Mouse (Mus musculus): ENCODE data around the gene Atg7.
A peak's percentile ranks its signal among the peaks of the same experiment; 100 is the strongest.

Atg7 gene

GRCm38 (mm10) chr6:114821646-114822045 is 178.7 kb downstream of the Atg7 start:
- DNase-seq: peak in 1 of 2 experiments; percentile 63

GRCm38 (mm10) chr6:114826889-114827288 is 184.0 kb downstream of the Atg7 start:
- DNase-seq: no peak

- DNase-seq: no peak
Observed at GRCm38 (mm10) chr6:114829660-114830438, 187.0 kb downstream of the Atg7 start.

GRCm38 (mm10) chr6:114831807-114832206 is 188.9 kb downstream of the Atg7 start:
- DNase-seq: no peak

- DNase-seq: no peak
Observed at GRCm38 (mm10) chr6:114833058-114833685, 190.3 kb downstream of the Atg7 start.

GRCm38 (mm10) chr6:114833791-114834346 is 191.0 kb downstream of the Atg7 start:
- DNase-seq: no peak

- no peak for DNase-seq
Observed at GRCm38 (mm10) chr6:114835344-114835743, 192.4 kb downstream of the Atg7 start.

- no peak for DNase-seq
Observed at GRCm38 (mm10) chr6:114835752-114836151, 192.9 kb downstream of the Atg7 start.

- no peak for DNase-seq
Observed at GRCm38 (mm10) chr6:114836433-114836832, 193.5 kb downstream of the Atg7 start.

- peak in 1 of 2 experiments; percentile 74 for DNase-seq
Observed at GRCm38 (mm10) chr6:114838872-114839271, 196.0 kb downstream of the Atg7 start.

GRCm38 (mm10) chr6:114840012-114840411 is 197.1 kb downstream of the Atg7 start:
- no peak for DNase-seq

GRCm38 (mm10) chr6:114842131-114842530 is 199.2 kb downstream of the Atg7 start:
- no peak for DNase-seq

- DNase-seq: no peak
Observed at GRCm38 (mm10) chr6:114842863-114843262, 200.0 kb downstream of the Atg7 start.

- DNase-seq: no peak
Observed at GRCm38 (mm10) chr6:114846153-114846772, 203.4 kb downstream of the Atg7 start.

GRCm38 (mm10) chr6:114847582-114848174 is 204.8 kb downstream of the Atg7 start:
- DNase-seq: no peak

GRCm38 (mm10) chr6:114848761-114849160 is 205.9 kb downstream of the Atg7 start:
- DNase-seq: no peak

GRCm38 (mm10) chr6:114849787-114850186 is 206.9 kb downstream of the Atg7 start:
- no peak for DNase-seq

- no peak for DNase-seq
Observed at GRCm38 (mm10) chr6:114851688-114852087, 208.8 kb downstream of the Atg7 start.

- DNase-seq: no peak
Observed at GRCm38 (mm10) chr6:114852739-114853138, 209.8 kb downstream of the Atg7 start.

- DNase-seq: peak in 1 of 2 experiments; percentile 39
Observed at GRCm38 (mm10) chr6:114854368-114854767, 211.5 kb downstream of the Atg7 start.

- no peak for DNase-seq
Observed at GRCm38 (mm10) chr6:114855644-114856043, 212.7 kb downstream of the Atg7 start.

- DNase-seq: no peak
Observed at GRCm38 (mm10) chr6:114856501-114856900, 213.6 kb downstream of the Atg7 start.
